Mouse (Mus musculus): ENCODE results near the gene Swsap1.

Gene Swsap1

GRCm38 (mm10) chr9:21963417-21963816, 7.9 kb downstream of the Swsap1 start, which contains the start of gene Epor:
Epor (minus strand) TSS chr9:21963506.
- DNase-seq (ENCODE audit: low read depth): no peak

GRCm38 (mm10) chr9:21968883-21969282, 13.3 kb downstream of the Swsap1 start:
- DNase-seq (ENCODE audit: low read depth): no peak

GRCm38 (mm10) chr9:21969304-21969703, 13.7 kb downstream of the Swsap1 start:
- no peak for DNase-seq (ENCODE audit: low read depth)

GRCm38 (mm10) chr9:21976626-21977175, 21.1 kb downstream of the Swsap1 start:
- no peak for DNase-seq (ENCODE audit: low read depth)

GRCm38 (mm10) chr9:21977331-21977730, 21.8 kb downstream of the Swsap1 start:
- no peak for DNase-seq (ENCODE audit: low read depth)

GRCm38 (mm10) chr9:21977972-21978371, 22.4 kb downstream of the Swsap1 start:
- peak; percentile 75 for DNase-seq (ENCODE audit: low read depth)

GRCm38 (mm10) chr9:21978398-21979128, 23.0 kb downstream of the Swsap1 start:
- no peak for DNase-seq (ENCODE audit: low read depth)

GRCm38 (mm10) chr9:21983911-21984310, 28.4 kb downstream of the Swsap1 start:
- DNase-seq (ENCODE audit: low read depth): no peak

- no peak for DNase-seq (ENCODE audit: low read depth)
These were observed 32.2 kb downstream of the Swsap1 start for GRCm38 (mm10) chr9:21987592-21988342.

GRCm38 (mm10) chr9:21988421-21989101, 33.0 kb downstream of the Swsap1 start:
- DNase-seq (ENCODE audit: low read depth): no peak

- no peak for DNase-seq (ENCODE audit: low read depth)
These were observed 33.9 kb downstream of the Swsap1 start, which contains the start of gene Rgl3 for GRCm38 (mm10) chr9:21989230-21990110. Rgl3 (minus strand) TSS chr9:21989446.

- DNase-seq (ENCODE audit: low read depth): no peak
These were observed 36.7 kb downstream of the Swsap1 start for GRCm38 (mm10) chr9:21992227-21992626.

- DNase-seq (ENCODE audit: low read depth): no peak
These were observed 40.8 kb downstream of the Swsap1 start for GRCm38 (mm10) chr9:21996178-21996867.

- DNase-seq (ENCODE audit: low read depth): no peak
These were observed 44.7 kb downstream of the Swsap1 start for GRCm38 (mm10) chr9:22000296-22000695.

GRCm38 (mm10) chr9:22001633-22002032, 46.1 kb downstream of the Swsap1 start:
- no peak for DNase-seq (ENCODE audit: low read depth)

- DNase-seq (ENCODE audit: low read depth): peak; percentile 100
These were observed 46.9 kb downstream of the Swsap1 start, which contains the start of the genes Ccdc151 and Prkcsh for GRCm38 (mm10) chr9:22002194-22003162. Ccdc151 (minus strand) TSS chr9:22002634. Prkcsh (plus strand) TSS chr9:22002806.

GRCm38 (mm10) chr9:22003163-22003554, 47.6 kb downstream of the Swsap1 start:
- DNase-seq (ENCODE audit: low read depth): no peak

GRCm38 (mm10) chr9:22004546-22004945, 49.0 kb downstream of the Swsap1 start:
- DNase-seq (ENCODE audit: low read depth): no peak

Measured in naive thymus-derived CD4-positive, alpha-beta T cell, adult 2 months (primary cell).